Mouse (Mus musculus) hindbrain, embryonic 12.5 days (tissue): ENCODE measurements around the gene Acvr1c. TPM values are rescaled to one million over a fixed set of nuclear protein-coding genes. Genes with fewer than 3 reads are reported as not detected.

ENCODE experiments used
- ATAC-seq: fragments of 200-750 bp; cut with Nextera tagmentation; 2 replicates; pipeline ENCODE4 v1.8.0; 2017; ENCODE audit warnings: moderate TSS enrichment; ENCODE audit not compliant: low FRiP score
- H3K27ac ChIP-seq: fragments of 300-500 bp; sonication (generic); 2 replicates; pipeline ENCODE4 v1.5.1; 2016; ENCODE audit warnings: mild to moderate bottlenecking
- H3K27me3 ChIP-seq: fragments of 300-500 bp; sonication (generic); 2 replicates; pipeline ENCODE4 v1.6.1; 2016; ENCODE audit warnings: mild to moderate bottlenecking
- H3K36me3 ChIP-seq: fragments of 300-500 bp; sonication (generic); 2 replicates; pipeline ENCODE4 v1.6.1; 2016; ENCODE audit warnings: mild to moderate bottlenecking
- H3K4me1 ChIP-seq: fragments of 300-500 bp; sonication (generic); 2 replicates; pipeline ENCODE4 v1.6.1; 2016
- H3K4me2 ChIP-seq: fragments of 300-500 bp; sonication (generic); replicated peaks from 2 replicates; pipeline ENCODE4 v1.6.1; 2016; ENCODE audit warnings: mild to moderate bottlenecking
- H3K4me3 ChIP-seq: fragments of 300-500 bp; sonication (generic); 2 replicates; pipeline ENCODE4 v1.5.1; 2016; ENCODE audit warnings: mild to moderate bottlenecking
- H3K9ac ChIP-seq: fragments of 300-500 bp; sonication (generic); 2 replicates; pipeline ENCODE4 v1.6.1; 2016; ENCODE audit warnings: mild to moderate bottlenecking, moderate library complexity
- H3K9me3 ChIP-seq: fragments of 300-500 bp; sonication (generic); replicated peaks from 2 replicates; pipeline ENCODE4 v1.6.1; 2016; ENCODE audit warnings: mild to moderate bottlenecking
- WGBS: fragments of 180-500 bp; shearing (Covaris S2); methylation state at CpG from one replicate; pipeline ENCODE4 v1.1.7; 2016; 5-methylcytosine and 5-hydroxymethylcytosine counted together
- polyA plus RNA-seq: library from polyadenylated mRNA; unstranded; fragments of >200 nt; fragmentation: Nextera tagmentation; extraction: Ambion mirVana; gene quantifications from 2 replicates; pipeline ENCODE4 v1.2.1, GENCODE M21; 2016

Gene Acvr1c
- polyA plus RNA-seq: 0.72 and 0.76 TPM in 2 replicates

DNA sequence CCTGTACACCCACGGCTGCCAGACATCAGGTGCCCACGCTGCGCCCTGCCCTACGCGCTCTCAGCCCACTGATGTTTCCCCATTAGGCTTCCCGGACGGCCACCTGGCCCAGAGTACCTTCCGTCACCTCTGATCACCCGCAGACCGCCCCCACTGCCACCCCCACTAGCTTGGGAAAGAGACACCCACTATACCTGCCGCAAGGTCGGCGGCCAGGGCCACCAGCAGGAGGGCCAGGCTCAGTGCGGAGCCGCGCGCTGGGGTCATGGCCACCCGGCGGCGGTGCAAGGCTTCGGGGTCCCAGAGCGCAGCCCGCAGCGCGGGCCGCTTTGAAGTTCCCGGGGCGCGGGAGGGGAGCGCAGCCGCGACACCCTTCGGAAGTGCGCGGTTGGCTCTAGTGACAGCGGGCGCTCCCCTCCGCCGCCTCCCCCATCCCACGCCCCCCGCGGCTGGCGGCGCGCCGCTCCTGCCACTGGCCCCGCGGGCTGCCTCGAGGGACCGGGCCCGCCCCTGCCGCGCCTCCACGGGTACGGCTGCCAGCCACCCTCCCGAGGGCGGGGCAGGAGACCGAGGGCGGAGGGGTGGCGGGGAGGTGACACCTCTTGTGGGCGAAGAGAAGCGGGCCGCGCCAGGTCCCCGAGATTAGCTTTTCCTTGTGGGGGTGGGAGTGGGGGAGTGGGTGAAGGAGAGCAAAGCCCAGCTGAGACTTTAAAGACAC is at the start of gene Acvr1c:
TSS of gene Acvr1c (minus strand) at position 482 of the 718 bp plus-strand sequence.
- Histone ChIP-seq H3K36me3 (no peaks in the 10 kb centered on the region), H3K4me1 (peaks cover 13% of the 10 kb centered on the region), H3K27ac (no peak within 1 kb of the TSS), H3K9me3 (no peaks in the 10 kb centered on the region), H3K9ac (peak within 1 kb of the TSS; percentile 63), H3K4me3 (peak within 1 kb of the TSS; percentile 59), H3K4me2 (peak within 1 kb of the TSS; percentile 100), H3K27me3 (peaks cover 30% of the 10 kb centered on the region)
- ATAC-seq: peak; percentile 84
- under 1% methylated on average over 62 of the region's 65 CpGs for WGBS

DNA sequence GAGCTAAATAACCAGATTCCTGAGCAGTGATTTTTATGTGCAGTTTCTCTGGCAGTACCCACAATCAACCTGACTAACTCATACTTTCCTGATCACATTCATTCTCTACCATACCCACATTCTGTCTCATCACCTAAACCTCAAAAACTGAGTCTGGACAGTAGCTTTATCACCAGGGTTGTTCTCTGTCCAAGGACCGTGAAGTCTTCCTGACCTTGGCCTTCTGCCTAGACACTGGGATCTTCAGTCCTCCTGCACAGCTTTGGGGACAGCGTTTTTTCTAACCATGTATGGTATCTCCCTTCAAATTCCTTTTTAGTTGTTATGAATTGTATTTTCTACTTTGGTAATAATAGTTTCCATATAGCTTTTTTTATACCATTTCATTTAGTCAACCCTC is 45.8 kb upstream of the Acvr1c start:
- no peaks in the 10 kb centered on the region for H3K4me1 ChIP-seq
- no peaks in the 10 kb centered on the region for H3K36me3 ChIP-seq
- no peaks in the 10 kb centered on the region for H3K9me3 ChIP-seq
- H3K4me3 ChIP-seq: no peak overlapping the region
- H3K4me2 ChIP-seq: no peak overlapping the region
- 86% methylated on average over 2 of the region's 2 CpGs for WGBS
- ATAC-seq: no peak
- no peaks in the 10 kb centered on the region for H3K27me3 ChIP-seq
- H3K27ac ChIP-seq: no peak overlapping the region
- H3K9ac ChIP-seq: no peak overlapping the region

DNA sequence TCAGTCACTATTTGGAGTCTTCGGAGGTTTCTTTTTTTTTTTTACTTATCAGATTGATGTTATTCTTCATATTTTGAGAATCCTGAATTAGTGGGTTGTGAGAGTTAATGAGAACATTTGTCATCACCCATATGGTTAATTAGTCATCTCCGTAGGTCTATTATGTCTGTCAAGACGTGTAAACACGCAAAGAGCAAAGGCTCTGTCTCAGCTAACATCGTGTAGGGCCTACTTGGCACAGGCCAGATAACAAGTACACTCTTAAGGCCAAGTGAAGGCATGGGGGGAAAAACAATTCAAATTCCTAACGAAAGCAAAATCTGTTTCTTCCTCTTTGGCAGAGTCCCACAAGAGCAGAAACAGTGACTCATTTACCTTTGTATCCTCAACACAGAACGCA is 30.9 kb upstream of the Acvr1c start:
- H3K27me3 ChIP-seq: no peaks in the 10 kb centered on the region
- no peak overlapping the region for H3K4me3 ChIP-seq
- H3K27ac ChIP-seq: no peak overlapping the region
- 83% methylated on average over 7 of the region's 7 CpGs for WGBS
- H3K4me2 ChIP-seq: no peak overlapping the region
- H3K36me3 ChIP-seq: no peaks in the 10 kb centered on the region
- H3K4me1 ChIP-seq: no peaks in the 10 kb centered on the region
- H3K9me3 ChIP-seq: no peaks in the 10 kb centered on the region
- no peak for ATAC-seq
- no peak overlapping the region for H3K9ac ChIP-seq

DNA sequence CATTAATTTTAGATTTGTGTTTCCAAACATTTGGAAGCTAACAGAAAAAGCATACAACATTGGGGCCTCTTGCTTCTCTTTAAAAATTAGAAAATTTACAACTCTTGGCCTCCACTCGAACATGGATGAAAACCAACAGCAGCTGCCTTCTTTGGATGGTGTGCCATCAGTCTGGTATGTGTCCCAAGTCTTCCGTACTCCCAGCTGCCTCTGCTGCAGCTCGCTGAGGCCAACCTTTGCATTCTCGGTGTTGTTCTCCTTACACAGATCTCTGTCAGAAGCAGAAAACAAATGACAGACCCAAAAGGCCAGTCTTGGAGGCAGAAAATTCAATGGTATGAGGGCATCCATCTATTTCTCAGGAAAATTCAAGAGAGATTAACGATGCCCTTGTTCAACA is 22.3 kb upstream of the Acvr1c start:
- H3K27me3 ChIP-seq: no peaks in the 10 kb centered on the region
- no peak overlapping the region for H3K4me2 ChIP-seq
- no peak overlapping the region for H3K4me3 ChIP-seq
- H3K9ac ChIP-seq: no peak overlapping the region
- 69% methylated on average over 5 of the region's 5 CpGs for WGBS
- no peak for ATAC-seq
- no peaks in the 10 kb centered on the region for H3K9me3 ChIP-seq
- 0 out of 2 replicates have a peak overlapping the region, but pooled peaks have one; percentile 30 for H3K27ac ChIP-seq
- no peaks in the 10 kb centered on the region for H3K36me3 ChIP-seq
- no peaks in the 10 kb centered on the region for H3K4me1 ChIP-seq

DNA sequence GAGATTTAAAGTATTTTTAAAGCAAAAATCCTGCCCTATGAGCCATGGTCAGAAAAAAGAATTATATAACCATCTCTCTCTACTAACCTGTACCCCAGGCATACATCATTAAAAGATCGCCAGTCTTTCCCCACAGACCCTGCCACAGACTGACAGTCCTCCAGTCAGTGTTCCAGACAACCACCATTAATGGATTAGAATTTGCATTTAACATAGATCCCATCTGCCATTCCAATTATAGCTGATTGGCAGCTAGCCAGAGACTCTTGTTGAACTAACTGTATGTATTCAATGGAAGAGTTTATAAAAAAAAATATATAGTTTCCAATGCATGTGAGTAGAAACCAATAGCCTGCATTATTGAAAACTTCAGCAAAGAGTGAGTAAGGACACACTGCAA is 21.8 kb upstream of the Acvr1c start:
- Histone ChIP-seq H3K27me3 (no peaks in the 10 kb centered on the region), H3K4me3 (no peak overlapping the region), H3K9me3 (no peaks in the 10 kb centered on the region), H3K27ac (no peak overlapping the region), H3K36me3 (no peaks in the 10 kb centered on the region), H3K9ac (no peak overlapping the region), H3K4me2 (no peak overlapping the region), H3K4me1 (no peaks in the 10 kb centered on the region)
- 61% methylated on average over 1 of the region's 1 CpGs for WGBS
- ATAC-seq: peak; percentile 71

DNA sequence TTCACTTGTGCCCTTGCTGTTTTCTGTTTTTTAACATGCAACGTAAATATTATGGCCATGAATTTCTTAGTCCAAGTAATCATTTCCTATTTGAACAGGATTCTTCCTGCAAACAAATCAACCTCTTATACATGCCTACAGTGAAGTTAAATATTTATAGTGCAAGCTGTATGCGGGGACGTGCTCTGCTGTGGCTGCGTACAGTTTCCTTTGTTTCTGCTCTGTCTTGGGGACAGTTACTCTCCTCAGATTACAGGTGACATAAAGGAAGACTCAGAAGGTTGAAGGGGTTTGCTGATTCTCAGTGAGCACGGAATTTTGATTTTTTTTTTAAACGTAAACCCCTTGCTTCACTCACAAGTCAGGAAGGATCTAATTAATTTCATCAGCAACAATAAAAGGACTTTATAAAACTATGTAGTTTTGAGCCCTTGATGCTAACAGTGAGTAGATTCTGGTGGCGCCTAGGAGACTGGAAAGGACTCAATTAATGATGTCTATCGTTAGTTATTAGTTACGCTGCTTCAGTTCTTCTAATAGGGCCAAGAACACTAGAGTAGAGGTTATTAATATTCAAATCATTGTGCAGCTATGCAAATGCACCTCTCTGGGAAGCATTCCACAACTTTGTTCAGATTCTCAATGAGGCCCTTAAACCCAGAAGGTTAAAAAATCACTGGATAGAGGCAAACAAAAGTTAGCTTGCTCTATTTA is 19.9 kb upstream of the Acvr1c start:
- ATAC-seq: 0 out of 2 replicates have a peak, but pooled peaks have one; percentile 23
- Histone ChIP-seq H3K4me2 (no peak overlapping the region), H3K36me3 (no peaks in the 10 kb centered on the region), H3K9ac (no peak overlapping the region), H3K27me3 (no peaks in the 10 kb centered on the region), H3K4me3 (no peak overlapping the region), H3K9me3 (no peaks in the 10 kb centered on the region), H3K4me1 (no peaks in the 10 kb centered on the region), H3K27ac (no peak overlapping the region)
- 58% methylated on average over 9 of the region's 9 CpGs for WGBS

DNA sequence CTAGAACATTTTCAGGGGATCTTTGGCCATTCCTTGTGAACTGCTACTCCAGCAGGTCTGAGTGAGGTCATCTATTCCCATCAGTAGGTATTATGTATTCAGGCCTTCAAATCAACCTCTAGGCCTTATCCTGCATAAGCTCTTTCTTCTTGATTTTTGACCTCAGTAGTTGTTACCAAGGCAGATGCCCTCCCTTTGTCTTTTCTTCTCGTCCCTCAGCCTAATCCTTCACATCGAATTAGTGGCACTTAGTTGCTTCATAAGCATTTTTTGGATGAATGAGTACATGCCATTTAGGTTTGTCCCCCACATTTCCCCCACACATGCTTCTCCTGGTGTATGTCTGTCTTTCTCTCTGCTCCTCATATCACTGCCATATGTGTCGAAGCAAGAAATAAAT is 8.5 kb upstream of the Acvr1c start:
- no peaks in the 10 kb centered on the region for H3K4me1 ChIP-seq
- H3K27ac ChIP-seq: no peak overlapping the region
- ATAC-seq: no peak
- H3K4me2 ChIP-seq: no peak overlapping the region
- H3K4me3 ChIP-seq: no peak overlapping the region
- H3K9ac ChIP-seq: no peak overlapping the region
- no peaks in the 10 kb centered on the region for H3K27me3 ChIP-seq
- no peaks in the 10 kb centered on the region for H3K36me3 ChIP-seq
- WGBS: 81% methylated on average over 3 of the region's 3 CpGs
- H3K9me3 ChIP-seq: no peaks in the 10 kb centered on the region

DNA sequence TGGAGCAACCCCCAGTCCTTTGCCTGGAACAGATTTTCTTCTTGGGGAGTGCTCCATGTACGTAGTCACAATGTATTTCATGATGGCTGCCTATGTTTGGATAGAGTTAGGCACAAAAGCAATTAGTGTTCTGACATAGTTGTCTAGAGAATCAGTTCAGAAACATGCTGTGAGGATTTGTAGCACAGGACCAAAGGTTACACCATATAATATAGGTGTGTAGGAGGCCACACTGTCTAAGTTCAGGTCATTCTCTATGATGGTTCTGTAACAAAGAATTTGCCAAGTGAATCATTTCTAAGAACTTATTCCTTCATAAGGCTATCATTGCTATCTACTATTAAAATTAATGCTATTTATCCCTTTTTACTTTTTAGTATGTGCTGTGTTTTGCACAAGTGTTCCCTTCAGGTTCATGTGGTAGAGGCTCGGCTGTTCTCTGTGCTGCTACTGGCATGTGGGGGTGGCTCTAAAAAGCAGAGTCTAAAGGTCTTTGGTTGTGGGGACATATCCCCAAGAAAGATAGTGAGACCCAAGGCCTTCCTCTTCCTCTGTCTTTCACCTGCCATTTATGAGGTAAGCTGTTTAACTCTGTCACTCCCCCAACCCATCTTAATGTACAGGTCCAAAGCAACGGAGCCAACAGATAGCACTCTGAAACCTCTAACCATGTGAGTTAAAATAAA is 3.8 kb upstream of the Acvr1c start:
- ATAC-seq: no peak
- H3K4me3 ChIP-seq: no peak overlapping the region
- H3K9me3 ChIP-seq: no peaks in the 10 kb centered on the region
- H3K36me3 ChIP-seq: no peaks in the 10 kb centered on the region
- no peak overlapping the region for H3K9ac ChIP-seq
- 87% methylated on average over 3 of the region's 3 CpGs for WGBS
- H3K4me2 ChIP-seq: no peak overlapping the region
- H3K4me1 ChIP-seq: peaks cover 13% of the 10 kb centered on the region
- H3K27ac ChIP-seq: no peak overlapping the region
- H3K27me3 ChIP-seq: peaks cover 18% of the 10 kb centered on the region

DNA sequence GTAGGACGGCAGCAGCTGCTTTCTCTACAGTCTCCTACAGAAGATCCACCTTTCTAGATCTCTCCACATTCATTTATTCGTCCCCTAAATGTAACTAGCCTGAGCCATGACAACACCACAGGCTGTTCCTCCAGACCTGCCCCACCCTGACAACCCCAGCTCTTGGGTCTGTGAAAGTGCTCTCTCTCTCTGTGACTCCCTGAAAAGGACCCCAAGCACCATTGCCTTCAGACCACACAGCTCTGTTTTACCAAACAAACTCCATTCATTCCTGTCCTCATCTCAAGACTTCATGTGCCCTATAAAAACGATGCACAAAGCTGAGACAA is 401 bp upstream of the Acvr1c start:
- Histone ChIP-seq H3K27me3 (peaks cover 30% of the 10 kb centered on the region), H3K4me1 (peaks cover 13% of the 10 kb centered on the region), H3K27ac (no peak overlapping the region), H3K9me3 (no peaks in the 10 kb centered on the region), H3K9ac (no peak overlapping the region), H3K36me3 (no peaks in the 10 kb centered on the region), H3K4me3 (peak overlapping the region; percentile 59), H3K4me2 (peak overlapping the region; percentile 100)
- ATAC-seq: peak; percentile 32
- 18% methylated on average over 3 of the region's 3 CpGs for WGBS

DNA sequence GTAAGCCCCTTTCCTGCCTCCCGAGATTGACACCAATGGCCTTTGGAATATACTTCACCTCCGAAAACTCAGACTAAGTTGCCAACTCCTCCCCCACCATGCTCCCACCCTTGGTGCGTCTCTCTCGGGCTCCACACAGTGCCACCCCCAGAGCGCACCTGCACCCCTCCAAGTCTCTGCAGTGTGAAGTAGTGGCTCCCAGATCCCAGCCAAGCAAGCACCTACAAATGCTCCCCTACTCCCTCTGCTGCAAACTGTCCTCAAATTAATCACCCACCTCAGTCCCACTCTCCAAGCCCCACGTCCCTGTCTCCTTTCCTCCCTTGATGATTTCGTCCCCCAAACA is 654 bp downstream of the Acvr1c start:
- no peak overlapping the region for H3K27ac ChIP-seq
- peaks cover 13% of the 10 kb centered on the region for H3K4me1 ChIP-seq
- under 1% methylated on average over 7 of the region's 7 CpGs for WGBS
- peak overlapping the region; percentile 59 for H3K4me3 ChIP-seq
- H3K9me3 ChIP-seq: no peaks in the 10 kb centered on the region
- H3K27me3 ChIP-seq: peaks cover 30% of the 10 kb centered on the region
- H3K4me2 ChIP-seq: peak overlapping the region; percentile 100
- peak overlapping the region; percentile 63 for H3K9ac ChIP-seq
- ATAC-seq: peak; percentile 75
- no peaks in the 10 kb centered on the region for H3K36me3 ChIP-seq

DNA sequence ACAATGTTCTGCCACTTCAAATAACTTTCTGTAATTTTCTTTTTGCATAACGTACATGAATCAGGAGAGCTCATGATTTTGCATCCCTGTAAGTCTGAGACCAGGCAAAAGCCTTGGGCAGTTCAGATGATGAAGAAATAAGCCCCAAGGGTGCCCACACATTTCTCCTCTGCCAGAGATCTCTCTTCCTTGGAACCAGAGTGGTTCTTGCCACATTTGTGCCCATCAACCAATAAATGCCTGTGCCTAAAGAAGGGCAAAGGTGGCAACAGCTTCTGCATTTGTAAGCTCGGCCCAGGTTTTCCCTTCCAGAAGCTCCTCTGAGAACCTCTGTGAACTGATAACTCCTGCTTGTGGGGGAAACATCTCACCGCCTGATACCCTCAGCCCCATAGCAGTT is 3.3 kb downstream of the Acvr1c start:
- H3K4me3 ChIP-seq: no peak overlapping the region
- WGBS: 92% methylated on average over 3 of the region's 3 CpGs
- H3K4me2 ChIP-seq: no peak overlapping the region
- no peaks in the 10 kb centered on the region for H3K36me3 ChIP-seq
- no peak overlapping the region for H3K9ac ChIP-seq
- peaks cover 30% of the 10 kb centered on the region for H3K27me3 ChIP-seq
- H3K9me3 ChIP-seq: no peaks in the 10 kb centered on the region
- no peak for ATAC-seq
- H3K4me1 ChIP-seq: peaks cover 13% of the 10 kb centered on the region
- no peak overlapping the region for H3K27ac ChIP-seq

DNA sequence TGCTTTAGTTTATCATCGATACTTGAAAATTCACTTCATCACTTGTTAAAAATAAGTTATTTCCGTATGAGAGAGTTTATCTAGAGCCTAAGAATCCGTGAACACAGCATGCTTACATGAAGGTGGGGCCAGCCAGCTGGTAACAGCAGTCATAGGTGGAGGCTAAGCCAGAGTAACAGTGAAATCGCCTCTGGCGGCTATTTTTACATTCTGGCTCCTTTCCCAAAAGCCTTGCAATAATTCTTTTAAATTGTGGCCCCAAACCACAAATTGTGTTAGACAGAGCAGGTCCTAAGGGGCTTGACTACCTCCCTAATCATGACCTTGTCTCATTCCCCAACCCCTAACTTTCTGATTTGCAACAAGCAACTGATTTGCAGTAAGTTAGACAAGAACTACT is 4.8 kb downstream of the Acvr1c start:
- ATAC-seq: no peak
- Histone ChIP-seq H3K4me3 (no peak overlapping the region), H3K36me3 (no peaks in the 10 kb centered on the region), H3K9me3 (no peaks in the 10 kb centered on the region), H3K27me3 (peaks cover 23% of the 10 kb centered on the region), H3K4me1 (peaks cover 12% of the 10 kb centered on the region), H3K4me2 (no peak overlapping the region), H3K9ac (no peak overlapping the region), H3K27ac (no peak overlapping the region)
- 68% methylated on average over 5 of the region's 5 CpGs for WGBS
